Mouse (Mus musculus) neural tube, embryonic 12.5 days (tissue): ENCODE data around the gene Olfr140. TPM values are rescaled to one million over a fixed set of nuclear protein-coding genes. Genes with fewer than 3 reads are reported as not detected.

Source experiments
- ATAC-seq: fragments of 200-750 bp; cut with Nextera tagmentation; 2 replicates; pipeline ENCODE4 v1.8.0; 2017; ENCODE audit warnings: low read depth, mild to moderate bottlenecking, moderate TSS enrichment, moderate library complexity; ENCODE audit not compliant: low FRiP score
- H3K27ac ChIP-seq: fragments of 300-500 bp; sonication (generic); 2 replicates; pipeline ENCODE4 v1.5.1; 2016
- H3K27me3 ChIP-seq: fragments of 300-500 bp; sonication (generic); replicated peaks from 2 replicates; pipeline ENCODE4 v1.6.1; 2016; ENCODE audit warnings: mild to moderate bottlenecking
- H3K36me3 ChIP-seq: fragments of 300-500 bp; sonication (generic); 2 replicates; pipeline ENCODE4 v1.6.1; 2016; ENCODE audit warnings: mild to moderate bottlenecking
- H3K4me1 ChIP-seq: fragments of 300-500 bp; sonication (generic); 2 replicates; pipeline ENCODE4 v1.6.1; 2016
- H3K4me2 ChIP-seq: fragments of 300-500 bp; sonication (generic); replicated peaks from 2 replicates; pipeline ENCODE4 v1.6.1; 2016; ENCODE audit warnings: mild to moderate bottlenecking
- H3K4me3 ChIP-seq: fragments of 300-500 bp; sonication (generic); 2 replicates; pipeline ENCODE4 v1.5.1; 2016
- H3K9ac ChIP-seq: fragments of 300-500 bp; sonication (generic); 2 replicates; pipeline ENCODE4 v1.6.1; 2016; ENCODE audit warnings: mild to moderate bottlenecking
- H3K9me3 ChIP-seq: fragments of 300-500 bp; sonication (generic); 2 replicates; pipeline ENCODE4 v1.6.1; 2016; ENCODE audit warnings: mild to moderate bottlenecking
- WGBS: fragments of 180-500 bp; shearing (Covaris S2); methylation state at CpG from one replicate; pipeline ENCODE4 v1.1.7; 2016; 5-methylcytosine and 5-hydroxymethylcytosine counted together
- polyA plus RNA-seq: library from polyadenylated mRNA; unstranded; fragments of >200 nt; fragmentation: Nextera tagmentation; extraction: Ambion mirVana; gene quantifications from 2 replicates; pipeline ENCODE4 v1.2.1, GENCODE M21; 2016

Olfr140 gene
- polyA plus RNA-seq = not detected in 2 replicates

GRCm38 (mm10) chr2:90063494-90063893 is at the start of gene Olfr140:
Gene Olfr140 (minus strand): TSS chr2:90063594.
- H3K9ac ChIP-seq = no peak within 1 kb of the TSS
- H3K36me3 ChIP-seq = no peaks in the 10 kb centered on the region
- no peak for ATAC-seq
- H3K4me1 ChIP-seq = no peaks in the 10 kb centered on the region
- no peak within 1 kb of the TSS for H3K27ac ChIP-seq
- H3K4me3 ChIP-seq = no peak within 1 kb of the TSS
- no peaks in the 10 kb centered on the region for H3K27me3 ChIP-seq
- no peak within 1 kb of the TSS for H3K4me2 ChIP-seq
- H3K9me3 ChIP-seq = no peaks in the 10 kb centered on the region

DNA sequence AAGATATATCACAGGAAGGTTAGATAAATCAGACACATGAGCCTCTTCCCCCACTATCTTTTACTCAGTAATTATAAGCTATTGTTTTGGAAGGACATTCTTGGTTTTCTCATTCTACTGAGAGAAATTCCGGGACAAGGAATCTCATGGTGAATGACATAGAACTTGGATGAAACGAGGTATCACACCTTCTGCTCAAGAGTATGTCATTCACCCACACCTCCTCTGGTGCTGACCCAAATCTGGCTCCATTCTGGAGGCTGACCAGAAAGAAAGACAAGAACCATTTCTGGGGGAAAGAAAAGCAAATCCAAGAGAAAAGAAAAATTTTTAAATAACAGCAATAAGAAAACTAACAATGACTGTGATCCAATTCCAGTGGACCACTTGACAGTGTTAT is 6.7 kb upstream of the Olfr140 start:
- no peaks in the 10 kb centered on the region for H3K27me3 ChIP-seq
- H3K4me2 ChIP-seq = no peak overlapping the region
- H3K4me3 ChIP-seq = no peak overlapping the region
- H3K9me3 ChIP-seq = no peaks in the 10 kb centered on the region
- ATAC-seq = no peak
- no peaks in the 10 kb centered on the region for H3K4me1 ChIP-seq
- no peak overlapping the region for H3K27ac ChIP-seq
- H3K9ac ChIP-seq = no peak overlapping the region
- WGBS = 80% methylated on average over 2 of the region's 2 CpGs
- H3K36me3 ChIP-seq = no peaks in the 10 kb centered on the region

GRCm38 (mm10) chr2:90035037-90035436 is 28.4 kb downstream of the Olfr140 start, which contains the start of gene Olfr1265:
Gene Olfr1265 (plus strand): TSS chr2:90035337.
- no peak for ATAC-seq
- Histone ChIP-seq H3K9ac (no peak within 1 kb of the TSS), H3K4me3 (no peak within 1 kb of the TSS), H3K9me3 (no peaks in the 10 kb centered on the region), H3K27me3 (no peaks in the 10 kb centered on the region), H3K4me1 (no peaks in the 10 kb centered on the region), H3K4me2 (no peak within 1 kb of the TSS), H3K27ac (no peak within 1 kb of the TSS), H3K36me3 (no peaks in the 10 kb centered on the region)

GRCm38 (mm10) chr2:90025477-90025876 is 37.9 kb downstream of the Olfr140 start, which contains the start of gene Olfr1264:
Gene Olfr1264 (minus strand): TSS chr2:90025577.
- Histone ChIP-seq H3K4me1 (no peaks in the 10 kb centered on the region), H3K4me3 (no peak within 1 kb of the TSS), H3K27ac (no peak within 1 kb of the TSS), H3K9ac (no peak within 1 kb of the TSS), H3K9me3 (no peaks in the 10 kb centered on the region), H3K4me2 (no peak within 1 kb of the TSS), H3K27me3 (no peaks in the 10 kb centered on the region), H3K36me3 (no peaks in the 10 kb centered on the region)
- 76% methylated on average over 2 of the region's 2 CpGs for WGBS
- no peak for ATAC-seq

- no peak within 1 kb of the TSS for H3K4me2 ChIP-seq
- no peak for ATAC-seq
- H3K4me1 ChIP-seq = no peaks in the 10 kb centered on the region
- no peaks in the 10 kb centered on the region for H3K9me3 ChIP-seq
- H3K4me3 ChIP-seq = no peak within 1 kb of the TSS
- no peaks in the 10 kb centered on the region for H3K36me3 ChIP-seq
- WGBS = 93% methylated on average over 2 of the region's 2 CpGs
- H3K27me3 ChIP-seq = no peaks in the 10 kb centered on the region
- no peak within 1 kb of the TSS for H3K9ac ChIP-seq
- no peak within 1 kb of the TSS for H3K27ac ChIP-seq
These were observed 51.6 kb downstream of the Olfr140 start, which contains the start of gene Olfr1263 for GRCm38 (mm10) chr2:90011831-90012230. Gene Olfr1263 (plus strand): TSS chr2:90012131.

DNA sequence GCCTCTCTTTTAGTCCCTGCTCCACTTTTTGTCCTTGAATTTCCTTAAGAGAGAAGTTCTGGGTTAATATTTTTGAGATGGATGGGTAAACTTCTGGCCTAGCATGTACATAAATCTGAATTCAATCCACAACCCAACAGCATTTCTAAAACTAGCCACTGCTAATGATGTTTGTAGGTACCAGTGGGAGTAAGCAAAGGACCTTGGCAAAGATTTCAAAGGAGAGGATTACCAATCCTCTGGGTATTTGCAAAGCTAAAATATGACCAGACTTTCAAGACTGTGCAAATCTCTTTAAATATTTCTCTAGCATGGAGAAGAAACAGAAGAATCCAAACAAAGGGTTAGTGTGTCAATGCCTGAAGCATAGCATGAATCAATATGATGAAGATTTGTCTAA is 63.5 kb downstream of the Olfr140 start, which contains the start of gene Olfr1262:
Gene Olfr1262 (plus strand): TSS at position 301 of the 400 bp plus-strand sequence.
- Histone ChIP-seq H3K36me3 (no peaks in the 10 kb centered on the region), H3K9ac (no peak within 1 kb of the TSS), H3K4me3 (no peak within 1 kb of the TSS), H3K9me3 (no peaks in the 10 kb centered on the region), H3K4me2 (no peak within 1 kb of the TSS), H3K27ac (no peak within 1 kb of the TSS), H3K4me1 (no peaks in the 10 kb centered on the region), H3K27me3 (no peaks in the 10 kb centered on the region)
- no peak for ATAC-seq

Other genes starting within 250 kb of the Olfr140 start
- not detected in 2 replicates for gene Olfr1256, start 222.0 kb downstream of the Olfr140 start, polyA plus RNA-seq
- gene Olfr48, start 215.4 kb downstream of the Olfr140 start, polyA plus RNA-seq = not detected in 2 replicates
- gene Olfr1257, start 185.2 kb downstream of the Olfr140 start, polyA plus RNA-seq = not detected in 2 replicates
- gene Olfr1258, start 136.3 kb downstream of the Olfr140 start, polyA plus RNA-seq = not detected in 2 replicates
- not detected in 2 replicates for gene Olfr1259, start 114.9 kb downstream of the Olfr140 start, polyA plus RNA-seq
- not detected in 2 replicates for gene Olfr1260, start 89.3 kb downstream of the Olfr140 start, polyA plus RNA-seq
- not detected in 2 replicates for gene Olfr1261, start 72.4 kb downstream of the Olfr140 start, polyA plus RNA-seq
- gene Olfr1262, start 63.4 kb downstream of the Olfr140 start, polyA plus RNA-seq = not detected in 2 replicates
- not detected in 2 replicates for gene Olfr1263, start 51.5 kb downstream of the Olfr140 start, polyA plus RNA-seq
- gene Olfr1264, start 38.0 kb downstream of the Olfr140 start, polyA plus RNA-seq = not detected in 2 replicates
- gene Olfr1265, start 28.3 kb downstream of the Olfr140 start, polyA plus RNA-seq = not detected in 2 replicates
- gene Olfr1269, start 57.8 kb upstream of the Olfr140 start, polyA plus RNA-seq = not detected in 2 replicates
- gene Olfr32, start 78.7 kb upstream of the Olfr140 start, polyA plus RNA-seq = not detected in 2 replicates
- gene Olfr1270, start 89.5 kb upstream of the Olfr140 start, polyA plus RNA-seq = not detected in 2 replicates
- gene Olfr1506, start 160.9 kb upstream of the Olfr140 start, polyA plus RNA-seq = not detected in 2 replicates
- not detected in 2 replicates for gene Olfr142, start 194.0 kb upstream of the Olfr140 start, polyA plus RNA-seq
- not detected in 2 replicates for gene Olfr1271, start 207.4 kb upstream of the Olfr140 start, polyA plus RNA-seq
- not detected in 2 replicates for gene Olfr1272, start 229.2 kb upstream of the Olfr140 start, polyA plus RNA-seq